Mouse (Mus musculus) bone marrow, adult 2 months (tissue): Measurements from ENCODE around the gene Snrk.

Experiments used
- CTCF ChIP-seq: fragments of 200-500 bp; IDR thresholded peaks from 2 replicates; pipeline ENCODE4 v1.5.1; 2011; ENCODE audit warnings: low read length, control low read depth; ENCODE audit not compliant: control insufficient read depth, insufficient read depth
- POLR2A ChIP-seq: fragments of 200-500 bp; IDR thresholded peaks from 2 replicates; pipeline ENCODE4 v1.6.1; 2011; ENCODE audit warnings: low read depth, mild to moderate bottlenecking, control low read depth, low read length, borderline replicate concordance; ENCODE audit not compliant: control insufficient read depth

GRCm38 (mm10) chr9:122216945-122217529, 100.0 kb downstream of the Snrk start:
- TF ChIP-seq CTCF: no peak
- TF ChIP-seq POLR2A: no peak
